Comparison of ENCODE assay signal across 7 mouse cellular contexts in genomic region chr16:16897056-16897584, GRCm38 (mm10). TPM values are rescaled to one million over a fixed set of nuclear protein-coding genes. Genes with fewer than 3 reads are reported as not detected.
DNase-seq lines count a peak whose midpoint lies in the region; ATAC-seq and TF ChIP-seq lines count a peak whose summit lies in the region.

No protein-coding gene starts in this region.

- H3K4me1 ChIP-seq in testis, adult 2 months (ENCODE audit: control insufficient read depth, insufficient read depth, low read length): peaks cover 2% of the 10 kb centered on the region; the same call in 1 of the 2 replicates
- H3K4me1 ChIP-seq in embryonic facial prominence, embryonic 15.5 days: peaks cover 16% of the 10 kb centered on the region
- peaks cover 21% of the 10 kb centered on the region for H3K4me1 ChIP-seq in limb, embryonic 10.5 days
- H3K4me1 ChIP-seq in olfactory bulb, adult 2 months (ENCODE audit: control insufficient read depth, insufficient read depth, low read length): peaks cover 10% of the 10 kb centered on the region; the same call in 1 of the 2 replicates

- no peak for ATAC-seq in embryonic facial prominence, embryonic 15.5 days (ENCODE audit: insufficient number of reproducible peaks, low FRiP score, low TSS enrichment, low read depth)

- peak overlapping the region; percentile 65 for H3K9ac ChIP-seq in embryonic facial prominence, embryonic 15.5 days

- 23% methylated on average over 10 of the region's 10 CpGs for WGBS in embryonic facial prominence, embryonic 15.5 days
- 28% methylated on average over 10 of the region's 10 CpGs for WGBS in limb, embryonic 10.5 days
- WGBS in olfactory bulb, adult 2 months: 19% methylated on average over 10 of the region's 10 CpGs

- intact Hi-C loops in left cerebral cortex, postnatal 4 days (cut with DNase I): no loop called here

- TF ChIP-seq POLR2A in testis, adult 2 months (IDR thresholded peaks at IDR 0.05; ENCODE audit: control insufficient read depth, low read depth, low read length): no peak
- no peak for TF ChIP-seq POLR2A in olfactory bulb, adult 2 months (IDR thresholded peaks at IDR 0.05; ENCODE audit: insufficient read depth, low read depth, low read length)

- TF ChIP-seq CTCF in testis, adult 2 months (IDR thresholded peaks at IDR 0.05; ENCODE audit: control insufficient read depth, insufficient read depth, insufficient replicate concordance, low read depth, low read length): no peak
- no peak for TF ChIP-seq CTCF in olfactory bulb, adult 2 months (IDR thresholded peaks at IDR 0.05; ENCODE audit: insufficient read depth, low read depth, low read length)

- H3K27ac ChIP-seq in testis, adult 2 months (ENCODE audit: control insufficient read depth, insufficient read depth, low read depth, low read length): no peak overlapping the region; the same call in 1 of the 2 replicates
- peak overlapping the region; percentile 55; the same call in 1 of the 2 replicates for H3K27ac ChIP-seq in embryonic facial prominence, embryonic 15.5 days (replicated peaks)
- peak overlapping the region; percentile 84 for H3K27ac ChIP-seq in limb, embryonic 10.5 days
- peak overlapping the region; percentile 17 for H3K27ac ChIP-seq in olfactory bulb, adult 2 months (ENCODE audit: insufficient read depth, low read depth, low read length)

- peak overlapping the region; percentile 74 for H3K4me2 ChIP-seq in embryonic facial prominence, embryonic 15.5 days (replicated peaks)

- no peaks in the 10 kb centered on the region for H3K9me3 ChIP-seq in embryonic facial prominence, embryonic 15.5 days (replicated peaks)
- H3K9me3 ChIP-seq in limb, embryonic 10.5 days (replicated peaks): no peaks in the 10 kb centered on the region

- H3K27me3 ChIP-seq in testis, adult 2 months (ENCODE audit: control insufficient read depth, insufficient read depth, low read length): no peaks in the 10 kb centered on the region
- H3K27me3 ChIP-seq in embryonic facial prominence, embryonic 15.5 days: no peaks in the 10 kb centered on the region
- no peaks in the 10 kb centered on the region for H3K27me3 ChIP-seq in limb, embryonic 10.5 days (ENCODE audit: low read depth, poor library complexity, severe bottlenecking)

- no peak for DNase-seq in testis, postnatal 10 days (ENCODE audit: low spot score)
- DNase-seq in limb, embryonic 10.5 days (ENCODE audit: low spot score): no peak
- DNase-seq in left cerebral cortex, postnatal 4 days: no peak
- DNase-seq in T-cell, adult 2 months (ENCODE audit: low spot score): no peak

- no peaks in the 10 kb centered on the region; the same call in 1 of the 2 replicates for H3K36me3 ChIP-seq in testis, adult 2 months (ENCODE audit: control insufficient read depth, insufficient read depth, low read length)
- peaks cover 22% of the 10 kb centered on the region for H3K36me3 ChIP-seq in embryonic facial prominence, embryonic 15.5 days
- peaks cover 30% of the 10 kb centered on the region for H3K36me3 ChIP-seq in limb, embryonic 10.5 days

- peak overlapping the region; percentile 61 for H3K4me3 ChIP-seq in testis, adult 2 months (ENCODE audit: control insufficient read depth, low read depth, low read length)
- H3K4me3 ChIP-seq in embryonic facial prominence, embryonic 15.5 days (replicated peaks): peak overlapping the region; percentile 68
- peak overlapping the region; percentile 73 for H3K4me3 ChIP-seq in limb, embryonic 10.5 days
- peak overlapping the region; percentile 68 for H3K4me3 ChIP-seq in olfactory bulb, adult 2 months (ENCODE audit: insufficient read depth, low read depth, low read length)

RNA-seq across cellular contexts. Expression of gene Ppm1f, which starts 0.9 kb away (rescaled TPM):
- 25.8 and 30.2 TPM in 2 replicates for polyA plus RNA-seq in testis, adult 2 months (2012; rRNA removed)
- 27.8 and 30.0 TPM in 2 replicates for polyA plus RNA-seq in embryonic facial prominence, embryonic 15.5 days (2015; fragmentation: Nextera tagmentation; extraction: Ambion mirVana)
- 41.1 and 43.0 TPM in 2 replicates for polyA plus RNA-seq in limb, embryonic 10.5 days (2016; fragmentation: Nextera tagmentation; extraction: Ambion mirVana)
- not detected in 2 replicates for polyA plus RNA-seq in olfactory bulb, adult 2 months (2012; ENCODE audit: insufficient read depth, insufficient read length, low replicate concordance, missing spikeins)
- 10 to 100 TPM; 23.8 to 25.8 TPM for total RNA-seq in left cerebral cortex, postnatal 4 days (2021)

RNA-seq across cellular contexts. Expression of gene Vpreb1, which starts 26.5 kb away (rescaled TPM):
- polyA plus RNA-seq in testis, adult 2 months (2012; rRNA removed): 0.15 and 0.65 TPM in 2 replicates
- polyA plus RNA-seq in embryonic facial prominence, embryonic 15.5 days (2015; fragmentation: Nextera tagmentation; extraction: Ambion mirVana): 2.9 and 3.1 TPM in 2 replicates
- polyA plus RNA-seq in limb, embryonic 10.5 days (2016; fragmentation: Nextera tagmentation; extraction: Ambion mirVana): 2.8 and 3.9 TPM in 2 replicates
- polyA plus RNA-seq in olfactory bulb, adult 2 months (2012; ENCODE audit: insufficient read depth, insufficient read length, low replicate concordance, missing spikeins): not detected in 2 replicates
- under 1 TPM in 1 of 2 experiments, not detected in 1; 0.52 TPM for total RNA-seq in left cerebral cortex, postnatal 4 days (2021)

RNA-seq across cellular contexts. Expression of gene Top3b, which starts 26.6 kb away (rescaled TPM):
- polyA plus RNA-seq in testis, adult 2 months (2012; rRNA removed): 86.6 and 87.1 TPM in 2 replicates
- polyA plus RNA-seq in embryonic facial prominence, embryonic 15.5 days (2015; fragmentation: Nextera tagmentation; extraction: Ambion mirVana): 64.8 and 79.3 TPM in 2 replicates
- 63.1 and 81.1 TPM in 2 replicates for polyA plus RNA-seq in limb, embryonic 10.5 days (2016; fragmentation: Nextera tagmentation; extraction: Ambion mirVana)
- not detected in 2 replicates for polyA plus RNA-seq in olfactory bulb, adult 2 months (2012; ENCODE audit: insufficient read depth, insufficient read length, low replicate concordance, missing spikeins)
- 10 to 100 TPM; 57.1 to 78.2 TPM for total RNA-seq in left cerebral cortex, postnatal 4 days (2021)

RNA-seq across cellular contexts. Expression of gene Igll1, which starts 33.3 kb away (rescaled TPM):
- 0.12 TPM in 1 of 2 replicates, not detected in the other for polyA plus RNA-seq in testis, adult 2 months (2012; rRNA removed)
- polyA plus RNA-seq in embryonic facial prominence, embryonic 15.5 days (2015; fragmentation: Nextera tagmentation; extraction: Ambion mirVana): 0.34 and 0.48 TPM in 2 replicates
- polyA plus RNA-seq in limb, embryonic 10.5 days (2016; fragmentation: Nextera tagmentation; extraction: Ambion mirVana): 0.13 TPM in 1 of 2 replicates, not detected in the other
- polyA plus RNA-seq in olfactory bulb, adult 2 months (2012; ENCODE audit: insufficient read depth, insufficient read length, low replicate concordance, missing spikeins): not detected in 2 replicates
- total RNA-seq in left cerebral cortex, postnatal 4 days (2021): not detected
